Mouse (Mus musculus) WW6 (cell line): ENCODE measurements around the gene A730009L09Rik.

Experiments
- DNase-seq: peaks from one replicate; pipeline ENCODE4 v3.0.0-alpha.2; 2013; ENCODE audit warnings: low read depth, low spot score

The A730009L09Rik gene

DNA sequence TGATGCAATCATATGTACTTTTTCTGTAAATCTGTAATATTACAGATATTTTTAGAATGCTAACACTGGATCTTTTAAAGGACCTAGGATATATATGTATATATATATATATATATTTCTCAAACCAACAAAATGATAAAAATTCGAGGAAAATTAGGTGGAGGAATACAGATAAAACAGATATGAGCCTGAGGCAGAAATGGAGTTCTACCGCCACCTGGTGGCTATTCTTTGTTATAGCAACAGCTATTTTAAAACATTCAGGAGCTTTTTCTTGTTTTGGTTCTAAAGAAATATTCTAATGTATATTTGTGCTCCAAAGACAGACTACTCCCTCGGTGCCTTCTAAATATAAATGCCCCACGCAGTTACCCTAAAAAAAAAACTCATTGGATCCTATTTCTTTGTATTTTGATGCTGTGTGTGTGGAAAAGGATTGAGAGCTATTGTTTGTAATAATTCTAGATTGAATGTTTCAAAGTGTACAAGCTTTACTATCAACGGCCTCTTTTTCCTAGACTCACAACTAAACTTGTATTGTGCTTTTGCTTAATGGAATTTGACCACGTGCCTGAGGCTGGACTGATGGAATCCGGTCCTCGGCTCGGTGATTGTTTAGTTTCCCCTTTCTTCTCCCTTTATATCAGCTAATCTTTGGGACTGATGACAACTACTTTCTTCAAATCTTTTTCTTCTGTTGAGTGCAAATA is 44.8 kb downstream of the A730009L09Rik start:
- DNase-seq = no peak

DNA sequence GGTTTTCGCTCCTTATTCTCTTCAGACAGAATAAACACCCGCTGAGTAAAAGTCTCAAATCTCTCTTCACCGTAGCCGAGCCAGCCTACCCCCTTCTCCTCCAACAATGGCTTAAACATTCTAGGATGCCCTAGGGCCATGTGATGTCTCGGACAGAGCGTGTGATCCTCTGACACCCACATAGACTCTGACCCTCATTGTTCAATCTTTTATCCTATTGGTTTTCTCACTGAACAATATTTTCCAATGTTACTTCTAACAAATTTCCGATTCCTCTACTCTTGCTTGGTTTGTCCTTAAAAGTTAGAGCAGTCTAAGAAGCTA is 45.3 kb downstream of the A730009L09Rik start:
- DNase-seq = no peak
